Mouse (Mus musculus) pancreas, adult 10 weeks (tissue): ENCODE results near the gene Vmn1r45. TPM values are rescaled to one million over a fixed set of nuclear protein-coding genes. Genes with fewer than 3 reads are reported as not detected.

Experiments
- polyA plus RNA-seq: library from polyadenylated mRNA; stranded (reverse); fragments of 350-450 nt; fragmentation: Illumina TruSeq; extraction: RNeasy Lipid Tissue Mini Kit (QIAGEN cat#74804); gene quantifications from one replicate; pipeline ENCODE4 v1.2.3, GENCODE M21; 2015; ENCODE audit warnings: low read depth, low replicate concordance; ENCODE audit not compliant: insufficient read depth

The Vmn1r45 gene
- not detected for polyA plus RNA-seq

GRCm38 (mm10) chr6:89940498-89940897 is at the start of gene Vmn1r45:
Gene Vmn1r45, minus strand, starts transcription at chr6:89940598.

GRCm38 (mm10) chr6:89969013-89969412 is 28.6 kb upstream of the Vmn1r45 start, which contains the start of gene Vmn1r46:
Gene Vmn1r46, plus strand, starts transcription at chr6:89969313.

GRCm38 (mm10) chr6:89883360-89883759 is 57.0 kb downstream of the Vmn1r45 start, which contains the start of gene Vmn1r44:
Gene Vmn1r44, plus strand, starts transcription at chr6:89883660.

Other genes with a start within 250 kb of the Vmn1r45 start
- not detected for gene Vmn1r40, start 233.1 kb downstream of the Vmn1r45 start, polyA plus RNA-seq
- not detected for gene Vmn1r41, start 199.8 kb downstream of the Vmn1r45 start, polyA plus RNA-seq
- not detected for gene Vmn1r42, start 64.2 kb downstream of the Vmn1r45 start, polyA plus RNA-seq
- gene Vmn1r43, start 64.2 kb downstream of the Vmn1r45 start, polyA plus RNA-seq, result not detected
- gene Vmn1r44, start 56.9 kb downstream of the Vmn1r45 start, polyA plus RNA-seq, result not detected
- not detected for gene Vmn1r46, start 28.7 kb upstream of the Vmn1r45 start, polyA plus RNA-seq
- not detected for gene Vmn1r47, start 75.5 kb upstream of the Vmn1r45 start, polyA plus RNA-seq
- not detected for gene Vmn1r48, start 96.2 kb upstream of the Vmn1r45 start, polyA plus RNA-seq
- gene Vmn1r49, start 137.9 kb upstream of the Vmn1r45 start, polyA plus RNA-seq, result not detected
- not detected for gene Vmn1r50, start 160.8 kb upstream of the Vmn1r45 start, polyA plus RNA-seq
- not detected for gene Vmn1r51, start 182.0 kb upstream of the Vmn1r45 start, polyA plus RNA-seq
- not detected for gene Vmn1r52, start 234.2 kb upstream of the Vmn1r45 start, polyA plus RNA-seq